In the genomic region with DNA sequence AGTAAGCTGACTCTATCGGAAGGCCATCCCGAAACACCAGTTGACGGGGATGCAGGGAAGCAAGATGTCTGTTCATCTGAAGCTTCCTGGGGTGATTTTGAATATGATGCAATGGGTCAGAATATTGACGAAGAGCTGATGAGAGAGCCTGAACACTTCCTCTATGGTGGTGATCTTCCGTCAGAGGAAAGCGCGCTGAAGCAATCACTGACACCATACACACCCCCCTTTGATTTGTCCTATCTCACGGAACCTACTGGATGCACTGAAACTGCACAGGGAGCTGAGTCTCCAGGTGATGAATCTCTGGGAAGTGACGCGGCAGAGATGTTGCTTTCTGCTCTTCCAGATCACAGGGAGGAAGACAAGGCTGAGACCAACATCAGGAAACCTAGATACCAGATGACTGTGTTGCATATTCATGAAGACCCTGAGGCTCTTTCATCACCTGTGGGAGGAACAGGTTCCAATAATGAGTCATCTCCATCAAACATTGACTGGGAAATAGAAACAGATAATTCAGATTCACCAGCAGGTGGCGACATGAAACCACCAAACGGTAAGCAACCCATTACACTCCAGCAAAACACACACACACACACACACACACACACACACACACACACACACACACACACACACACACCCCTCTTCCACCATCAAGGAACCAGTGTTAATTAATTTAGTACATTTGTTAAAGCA, we compare ENCODE assay signal across 9 mouse cellular contexts.
DNase-seq lines count a peak whose midpoint lies in the region; ATAC-seq and TF ChIP-seq lines count a peak whose summit lies in the region.
"Had no signal": no experiment of that assay in that cellular context is flagged by ENCODE, and none has a peak within 500 bp of the region (broad histone marks: within the 10 kb centered on the region; RNA-seq: fewer than 3 reads in every experiment).

No protein-coding gene starts in this region.

- H3K4me1 ChIP-seq in hindbrain, embryonic 15.5 days (replicated peaks), result no peaks in the 10 kb centered on the region
- H3K4me1 ChIP-seq in limb, embryonic 14.5 days (ENCODE audit: control insufficient read depth, insufficient read depth, low read length), result no peaks in the 10 kb centered on the region
- H3K4me1 ChIP-seq in neural tube, embryonic 15.5 days, result no peaks in the 10 kb centered on the region

- no peak overlapping the region for H3K9ac ChIP-seq in hindbrain, embryonic 15.5 days
- no peak overlapping the region for H3K9ac ChIP-seq in limb, embryonic 14.5 days (ENCODE audit: low read depth, low read length, severe bottlenecking)
- no peak overlapping the region for H3K9ac ChIP-seq in neural tube, embryonic 15.5 days (replicated peaks)

- DNase-seq in ovary, postnatal 36 days (ENCODE audit: low spot score), result peak; percentile 8
- DNase-seq in ovary, postnatal 10 days (ENCODE audit: low spot score), result no peak
- peak; percentile 75 for DNase-seq in adipocyte (ENCODE audit: low spot score)
- DNase-seq in embryo, embryonic 11.5 days (ENCODE audit: low read depth, low spot score), result peak; percentile 27
- DNase-seq in limb, embryonic 14.5 days (ENCODE audit: low spot score), result peak; percentile 59

- H3K36me3 ChIP-seq in hindbrain, embryonic 15.5 days, result no peaks in the 10 kb centered on the region
- no peaks in the 10 kb centered on the region for H3K36me3 ChIP-seq in limb, embryonic 14.5 days (ENCODE audit: control insufficient read depth, insufficient read depth, low read length)
- no peaks in the 10 kb centered on the region for H3K36me3 ChIP-seq in neural tube, embryonic 15.5 days

- no peak overlapping the region for H3K27ac ChIP-seq in hindbrain, embryonic 15.5 days (replicated peaks)
- no peak overlapping the region for H3K27ac ChIP-seq in limb, embryonic 14.5 days (replicated peaks; ENCODE audit: low read depth, low read length)
- H3K27ac ChIP-seq in neural tube, embryonic 15.5 days (replicated peaks), result no peak overlapping the region

- no peak overlapping the region for H3K4me3 ChIP-seq in hindbrain, embryonic 15.5 days
- H3K4me3 ChIP-seq in limb, embryonic 14.5 days (replicated peaks; ENCODE audit: low read length), result no peak overlapping the region
- H3K4me3 ChIP-seq in neural tube, embryonic 15.5 days (replicated peaks), result no peak overlapping the region
- H3K4me3 ChIP-seq: myocyte had no signal

- H3K4me2 ChIP-seq in hindbrain, embryonic 15.5 days, result no peak overlapping the region
- no peak overlapping the region for H3K4me2 ChIP-seq in limb, embryonic 14.5 days (replicated peaks; ENCODE audit: low read depth, low read length, severe bottlenecking)
- no peak overlapping the region for H3K4me2 ChIP-seq in neural tube, embryonic 15.5 days

- ATAC-seq in hindbrain, embryonic 15.5 days (ENCODE audit: low FRiP score, low read depth), result peak; percentile 73; the same call in 1 of the 2 replicates
- ATAC-seq in limb, embryonic 14.5 days (ENCODE audit: low FRiP score, low read depth), result no peak
- peak; percentile 53; the same call in 1 of the 2 replicates for ATAC-seq in neural tube, embryonic 15.5 days (ENCODE audit: low FRiP score)
- ATAC-seq in megakaryocyte-erythroid progenitor cell, adult 5-6 weeks (replicated peaks; ENCODE audit: low FRiP score, low TSS enrichment, poor library complexity, severe bottlenecking), result no peak

- no peaks in the 10 kb centered on the region for H3K27me3 ChIP-seq in hindbrain, embryonic 15.5 days
- H3K27me3 ChIP-seq in limb, embryonic 14.5 days (ENCODE audit: control insufficient read depth, insufficient read depth, low read length), result no peaks in the 10 kb centered on the region
- no peaks in the 10 kb centered on the region for H3K27me3 ChIP-seq in neural tube, embryonic 15.5 days (replicated peaks)

- 67% methylated on average over 12 of the region's 12 CpGs for WGBS in hindbrain, embryonic 15.5 days
- 69% methylated on average over 12 of the region's 12 CpGs for WGBS in limb, embryonic 14.5 days
- 69% methylated on average over 12 of the region's 12 CpGs for WGBS in neural tube, embryonic 15.5 days

- H3K9me3 ChIP-seq in hindbrain, embryonic 15.5 days, result no peaks in the 10 kb centered on the region
- H3K9me3 ChIP-seq in limb, embryonic 14.5 days (ENCODE audit: control insufficient read depth, low read length), result no peaks in the 10 kb centered on the region
- H3K9me3 ChIP-seq in neural tube, embryonic 15.5 days (replicated peaks), result no peaks in the 10 kb centered on the region

- no peak for TF ChIP-seq POLR2A in limb, embryonic 14.5 days (IDR thresholded peaks at IDR 0.05; ENCODE audit: borderline replicate concordance, extremely low read depth, insufficient read depth, insufficient read length)

Comparison
In these comparisons a context has a peak if more than half of its experiments do, and no peak if none do; other contexts are left out.
1. ATAC-seq: peak in hindbrain, embryonic 15.5 days (single experiment) and neural tube, embryonic 15.5 days (single experiment); none in limb, embryonic 14.5 days (single experiment) and megakaryocyte-erythroid progenitor cell, adult 5-6 weeks (single experiment).